Mouse (Mus musculus): ENCODE results near the gene Timd4. TPM values are rescaled to one million over a fixed set of nuclear protein-coding genes. Genes with fewer than 3 reads are reported as not detected.

The Timd4 gene
- polyA plus RNA-seq, 1 experiment = 1.3 TPM

DNA sequence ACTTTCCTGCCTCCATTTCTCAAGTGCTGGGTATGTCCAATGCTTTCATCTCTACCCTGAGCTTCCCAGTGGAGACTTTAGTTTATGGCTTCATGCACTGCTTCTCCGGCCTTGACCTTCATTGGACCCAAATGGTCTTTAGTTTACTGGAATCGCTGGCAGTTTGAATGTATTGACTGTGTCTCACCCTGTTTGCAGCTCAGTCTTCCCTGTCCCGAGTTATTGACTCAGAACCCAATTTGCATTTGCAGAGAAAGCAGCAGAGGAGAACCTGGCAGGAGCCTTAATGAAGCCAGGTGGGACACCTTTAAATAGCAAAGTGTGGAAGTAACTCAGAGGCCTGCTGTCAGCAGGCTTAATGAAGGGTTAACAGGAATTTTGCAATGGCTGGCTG is 37.2 kb downstream of the Timd4 start:
- 60% methylated on average over 3 of the region's 3 CpGs for WGBS
- Histone ChIP-seq H3K4me1 (ENCODE audit: control insufficient read depth, insufficient read depth, low read length) (no peaks in the 10 kb centered on the region), H3K4me3 (replicated peaks; ENCODE audit: extremely low read depth, low read depth, low read length) (no peak overlapping the region)
- DNase-seq = no peak
- TF ChIP-seq POLR2A (IDR thresholded peaks at IDR 0.05; ENCODE audit: borderline replicate concordance, extremely low read depth, low read depth, low read length) = no peak
- no peak for TF ChIP-seq CTCF (IDR thresholded peaks at IDR 0.05; ENCODE audit: insufficient read depth, low read length)

DNA sequence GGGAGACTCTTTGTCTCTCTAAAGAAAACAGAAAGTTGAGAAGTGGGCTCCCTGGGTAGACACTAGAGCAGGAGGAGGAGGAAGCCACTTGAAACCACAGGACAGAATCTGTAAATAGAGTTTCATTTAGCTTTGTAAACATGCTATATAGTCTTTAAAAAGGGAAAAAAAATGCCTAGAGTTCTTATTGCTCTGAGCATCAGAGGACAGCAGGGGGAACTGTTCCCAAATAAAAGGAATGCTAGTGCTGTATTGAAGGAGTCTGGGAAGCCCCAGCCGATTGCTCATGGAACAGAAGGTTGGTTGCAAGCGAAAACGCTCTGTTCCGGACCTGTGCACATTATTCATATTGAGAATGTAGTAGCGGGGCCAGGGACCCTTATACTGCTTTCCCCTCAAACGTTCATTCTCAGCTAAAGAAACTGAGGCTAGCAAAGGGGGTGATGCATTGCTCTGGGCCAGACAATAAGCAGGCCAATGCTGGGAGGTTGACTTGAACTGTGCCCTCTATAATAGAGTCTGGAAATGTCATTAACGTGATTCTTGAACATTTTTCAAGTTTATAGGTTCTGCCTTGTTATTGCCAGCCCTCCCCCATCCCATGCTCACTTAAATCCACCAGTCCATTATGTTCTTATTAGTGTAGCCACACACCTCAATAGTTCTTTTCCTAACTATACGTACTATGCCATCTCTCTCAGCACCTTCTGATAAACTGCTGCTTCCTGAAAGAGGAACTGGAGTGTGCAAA is 37.8 kb downstream of the Timd4 start:
- 30% methylated on average over 8 of the region's 8 CpGs for WGBS
- no peak for DNase-seq
- TF ChIP-seq POLR2A (IDR thresholded peaks at IDR 0.05; ENCODE audit: borderline replicate concordance, extremely low read depth, low read depth, low read length) (no peak), CTCF (IDR thresholded peaks at IDR 0.05; ENCODE audit: insufficient read depth, low read length) (no peak)
- Histone ChIP-seq H3K4me3 (replicated peaks; ENCODE audit: extremely low read depth, low read depth, low read length) (no peak overlapping the region), H3K4me1 (ENCODE audit: control insufficient read depth, insufficient read depth, low read length) (no peaks in the 10 kb centered on the region)

DNA sequence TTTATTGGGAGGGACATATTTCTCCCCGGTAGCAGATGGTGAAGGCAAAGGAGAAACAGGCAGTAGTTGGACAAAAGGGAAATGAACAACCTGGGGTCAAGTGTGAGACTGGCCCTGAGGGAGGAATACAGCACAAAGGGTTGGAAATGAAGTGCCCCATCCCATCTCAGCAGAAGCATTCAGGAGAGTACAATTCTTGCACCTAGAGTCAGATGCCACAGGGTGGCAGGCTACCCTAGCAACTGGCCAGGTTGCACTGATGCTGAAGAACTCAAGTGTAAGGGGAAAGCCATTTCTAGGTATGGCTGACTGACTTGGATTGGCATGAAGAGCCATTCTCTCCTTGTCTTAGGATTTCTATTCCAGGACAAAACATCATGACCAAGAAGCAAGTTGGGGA is 54.2 kb downstream of the Timd4 start:
- H3K4me3 ChIP-seq (replicated peaks; ENCODE audit: extremely low read depth, low read depth, low read length) = no peak overlapping the region
- 89% methylated on average over 1 of the region's 1 CpGs for WGBS
- 0 out of 2 replicates have a peak, but pooled peaks have one; percentile 12 for TF ChIP-seq CTCF (IDR thresholded peaks at IDR 0.05; ENCODE audit: insufficient read depth, low read length)
- no peak for TF ChIP-seq POLR2A (IDR thresholded peaks at IDR 0.05; ENCODE audit: borderline replicate concordance, extremely low read depth, low read depth, low read length)
- no peak for DNase-seq
- no peaks in the 10 kb centered on the region for H3K4me1 ChIP-seq (ENCODE audit: control insufficient read depth, insufficient read depth, low read length)

DNA sequence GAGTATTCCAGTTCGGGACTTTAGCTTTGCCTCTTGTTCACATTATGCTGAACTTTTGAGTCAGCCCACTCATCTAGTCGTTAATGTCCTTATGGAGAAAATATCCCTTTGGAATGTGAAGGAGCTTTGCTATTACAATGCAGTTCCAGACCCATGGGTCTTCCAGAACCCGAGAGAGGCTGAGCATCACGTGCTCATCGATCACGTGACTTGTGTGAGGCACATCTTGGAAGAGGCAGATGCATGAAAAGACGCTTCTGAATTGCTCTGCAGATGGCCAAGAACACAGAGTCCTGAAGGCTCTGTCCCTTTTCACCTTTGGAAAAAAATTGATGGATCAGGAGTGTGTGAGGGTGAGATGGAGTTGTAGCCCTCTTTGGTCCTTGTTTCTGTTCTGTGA is 58.0 kb downstream of the Timd4 start:
- DNase-seq = no peak
- TF ChIP-seq CTCF (IDR thresholded peaks at IDR 0.05; ENCODE audit: insufficient read depth, low read length) (no peak), POLR2A (IDR thresholded peaks at IDR 0.05; ENCODE audit: borderline replicate concordance, extremely low read depth, low read depth, low read length) (no peak)
- Histone ChIP-seq H3K4me1 (ENCODE audit: control insufficient read depth, insufficient read depth, low read length) (no peaks in the 10 kb centered on the region), H3K4me3 (replicated peaks; ENCODE audit: extremely low read depth, low read depth, low read length) (no peak overlapping the region)
- whole genome bisulfite sequencing = 74% methylated on average over 7 of the region's 7 CpGs

GRCm38 (mm10) chr11:46875774-46876173 is 65.2 kb downstream of the Timd4 start:
- DNase-seq = no peak
- no peak overlapping the region for H3K4me3 ChIP-seq (replicated peaks; ENCODE audit: extremely low read depth, low read depth, low read length)
- TF ChIP-seq POLR2A (IDR thresholded peaks at IDR 0.05; ENCODE audit: borderline replicate concordance, extremely low read depth, low read depth, low read length) = no peak
- TF ChIP-seq CTCF (IDR thresholded peaks at IDR 0.05; ENCODE audit: insufficient read depth, low read length) = no peak
- no peaks in the 10 kb centered on the region for H3K4me1 ChIP-seq (ENCODE audit: control insufficient read depth, insufficient read depth, low read length)
- WGBS = 46% methylated on average over 1 of the region's 1 CpGs

DNA sequence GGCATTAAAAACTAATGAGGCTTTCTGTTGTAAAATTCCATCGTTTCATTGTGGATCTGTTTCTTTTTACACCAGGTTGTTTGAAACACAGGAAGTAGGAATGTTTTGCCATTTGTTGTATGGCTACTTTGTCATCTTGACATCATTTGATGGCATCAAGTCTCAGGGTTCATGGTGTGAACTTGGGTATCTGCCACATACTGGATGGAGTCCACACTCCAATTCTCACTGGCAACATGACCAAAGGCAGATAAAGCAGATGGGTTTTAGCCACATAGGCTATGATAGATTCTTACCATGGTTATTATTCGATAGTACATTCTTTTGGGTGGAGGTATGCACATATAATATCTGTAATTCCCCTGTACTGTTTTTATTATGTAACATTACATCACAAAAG is 71.9 kb downstream of the Timd4 start:
- TF ChIP-seq POLR2A (IDR thresholded peaks at IDR 0.05; ENCODE audit: borderline replicate concordance, extremely low read depth, low read depth, low read length) (no peak), CTCF (IDR thresholded peaks at IDR 0.05; ENCODE audit: insufficient read depth, low read length) (no peak)
- 68% methylated on average over 2 of the region's 2 CpGs for WGBS

DNA sequence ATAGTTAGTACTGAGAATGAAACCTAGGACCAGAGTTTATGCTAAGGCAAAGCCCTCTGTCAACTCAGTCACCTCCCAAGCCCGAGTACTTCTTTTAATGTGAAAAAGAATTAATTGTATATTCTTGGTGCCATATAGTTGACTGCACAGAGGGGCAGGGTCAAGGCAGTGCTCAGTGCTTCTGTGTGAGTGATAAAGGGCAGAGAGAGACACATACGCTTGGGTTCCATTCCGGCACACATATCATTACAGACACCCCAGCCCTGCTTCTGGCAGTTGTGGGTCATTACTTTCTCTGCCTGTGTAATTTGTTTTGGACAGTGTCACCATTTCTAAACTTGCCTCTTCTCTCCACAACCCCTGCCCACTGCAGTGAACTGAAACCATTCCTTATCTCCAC is 78.5 kb downstream of the Timd4 start:
- no peak for TF ChIP-seq CTCF (IDR thresholded peaks at IDR 0.05; ENCODE audit: insufficient read depth, low read length)
- no peak for TF ChIP-seq POLR2A (IDR thresholded peaks at IDR 0.05; ENCODE audit: borderline replicate concordance, extremely low read depth, low read depth, low read length)
- WGBS = 70% methylated on average over 3 of the region's 3 CpGs
- no peak for DNase-seq
- Histone ChIP-seq H3K4me3 (replicated peaks; ENCODE audit: extremely low read depth, low read depth, low read length) (no peak overlapping the region), H3K4me1 (ENCODE audit: control insufficient read depth, insufficient read depth, low read length) (no peaks in the 10 kb centered on the region)

More for the DNA sequence above, 71.9 kb downstream of the Timd4 start:
- no peak overlapping the region for H3K4me3 ChIP-seq (replicated peaks; ENCODE audit: extremely low read depth, low read depth, low read length)
- DNase-seq = no peak
- H3K4me1 ChIP-seq (ENCODE audit: control insufficient read depth, insufficient read depth, low read length) = no peaks in the 10 kb centered on the region

Other genes starting within 250 kb of the Timd4 start
- gene BC053393, start 239.3 kb upstream of the Timd4 start, polyA plus RNA-seq (2012; rRNA removed) = 0.11 TPM in 1 of 2 replicates, not detected in the other
- gene Dppa1, start 181.5 kb upstream of the Timd4 start, polyA plus RNA-seq (2012; rRNA removed) = not detected in 2 replicates
- not detected in 2 replicates for gene Timd2, start 103.7 kb upstream of the Timd4 start, polyA plus RNA-seq (2012; rRNA removed)
- gene Havcr1, start 75.7 kb upstream of the Timd4 start, polyA plus RNA-seq (2012; rRNA removed) = 0.14 and 0.37 TPM in 2 replicates